Mouse (Mus musculus): ENCODE results near the gene Rpl13a. TPM values are rescaled to one million over a fixed set of nuclear protein-coding genes. Genes with fewer than 3 reads are reported as not detected.

Rpl13a gene
- total RNA-seq, 2 experiments from 2014 or later = 809 to 865 TPM

Small RNA genes lying within 50 kb of the gene (microRNA-seq; reads per million reads assigned to microRNA genes)
- 964 to 1,004 reads per million in 2 experiments for gene Mir150
- 9.0 to 15.3 reads per million in 2 experiments for gene Mir5121
- 0 reads per million in 2 experiments for gene Mir7055

Other genes starting within 250 kb of the Rpl13a start
- gene Med25, start 236.0 kb downstream of the Rpl13a start, total RNA-seq (2021) = 10 to 100 TPM; 67.7 to 77.1 TPM
- 10 to 100 TPM; 12.2 to 18.2 TPM for gene Fuz, start 232.7 kb downstream of the Rpl13a start, total RNA-seq (2021)
- 10 to 100 TPM; 90.9 to 91.1 TPM for gene Ap2a1, start 199.3 kb downstream of the Rpl13a start, total RNA-seq (2021)
- not detected for gene Tsks, start 185.6 kb downstream of the Rpl13a start, total RNA-seq (2021)
- gene Cpt1c, start 153.9 kb downstream of the Rpl13a start, total RNA-seq (2021) = 1 to 10 TPM; 4.1 to 6.2 TPM
- gene Prmt1, start 142.2 kb downstream of the Rpl13a start, total RNA-seq (2021) = 100 to 1,000 TPM; 198 to 216 TPM
- 10 to 100 TPM; 34.1 to 47.9 TPM for gene Irf3, start 131.1 kb downstream of the Rpl13a start, total RNA-seq (2021)
- 10 to 100 TPM; 14.5 to 15.9 TPM for gene Bcl2l12, start 130.0 kb downstream of the Rpl13a start, total RNA-seq (2021)
- gene Scaf1, start 112.4 kb downstream of the Rpl13a start, total RNA-seq (2021) = 10 to 100 TPM; 68.5 to 70.1 TPM
- 10 to 100 TPM; 71.6 to 75.7 TPM for gene Rras, start 110.8 kb downstream of the Rpl13a start, total RNA-seq (2021)
- 10 to 100 TPM; 28.8 to 35.7 TPM for gene Prr12, start 75.9 kb downstream of the Rpl13a start, total RNA-seq (2021)
- 10 to 100 TPM; 33.9 to 35.9 TPM for gene Nosip, start 66.3 kb downstream of the Rpl13a start, total RNA-seq (2021)
- gene Prrg2, start 66.1 kb downstream of the Rpl13a start, total RNA-seq (2021) = 10 to 100 TPM; 10.9 to 11.3 TPM
- gene Rcn3, start 36.5 kb downstream of the Rpl13a start, total RNA-seq (2021) = 10 to 100 TPM; 76.5 to 83.4 TPM
- gene Fcgrt, start 24.9 kb downstream of the Rpl13a start, total RNA-seq (2021) = 10 to 100 TPM; 65.4 to 69.2 TPM
- 100 to 1,000 TPM; 752 to 773 TPM for gene Rps11, start 4.3 kb downstream of the Rpl13a start, total RNA-seq (2021)
- not detected for gene Gm45713, start 7.5 kb upstream of the Rpl13a start, total RNA-seq (2021)
- gene Flt3l, start 7.7 kb upstream of the Rpl13a start, total RNA-seq (2021) = 1 to 10 TPM; 5.7 to 6.5 TPM
- 10 to 100 TPM; 47.1 to 49.0 TPM for gene Pih1d1, start 25.5 kb upstream of the Rpl13a start, total RNA-seq (2021)
- gene Aldh16a1, start 25.8 kb upstream of the Rpl13a start, total RNA-seq (2021) = 10 to 100 TPM; 36.6 to 48.2 TPM
- gene Slc17a7, start 35.2 kb upstream of the Rpl13a start, total RNA-seq (2021) = 1 to 10 TPM; 6.1 to 6.7 TPM
- gene Gfy, start 50.8 kb upstream of the Rpl13a start, total RNA-seq (2021) = not detected
- not detected for gene Pth2, start 52.2 kb upstream of the Rpl13a start, total RNA-seq (2021)
- not detected for gene Ccdc155, start 76.1 kb upstream of the Rpl13a start, total RNA-seq (2021)
- gene Dkkl1, start 83.4 kb upstream of the Rpl13a start, total RNA-seq (2021) = not detected
- 10 to 100 TPM; 27.5 to 32.3 TPM for gene Tead2, start 87.0 kb upstream of the Rpl13a start, total RNA-seq (2021)
- 1 to 10 TPM; 3.0 to 4.0 TPM for gene Cd37, start 110.4 kb upstream of the Rpl13a start, total RNA-seq (2021)
- not detected for gene Slc6a16, start 112.3 kb upstream of the Rpl13a start, total RNA-seq (2021)
- gene Slc6a21, start 148.8 kb upstream of the Rpl13a start, total RNA-seq (2021) = not detected
- gene Trpm4, start 205.0 kb upstream of the Rpl13a start, total RNA-seq (2021) = 10 to 100 TPM; 21.0 to 26.1 TPM
- gene Hrc, start 206.5 kb upstream of the Rpl13a start, total RNA-seq (2021) = 100 to 1,000 TPM; 320 to 351 TPM
- under 1 TPM; 0.22 to 0.31 TPM for gene Ppfia3, start 238.3 kb upstream of the Rpl13a start, total RNA-seq (2021)
- gene Lin7b, start 241.8 kb upstream of the Rpl13a start, total RNA-seq (2021) = 1 to 10 TPM in 1 of 2 experiments, under 1 TPM in 1; 0.97 to 1.1 TPM